Mouse (Mus musculus): ENCODE data around the gene Gm43518. TPM values are rescaled to one million over a fixed set of nuclear protein-coding genes. Genes with fewer than 3 reads are reported as not detected.

The Gm43518 gene
- polyA plus RNA-seq, 1 experiment, result not detected

- Histone ChIP-seq H3K9me3 (ENCODE audit: control insufficient read depth, low read length) (no peaks in the 10 kb centered on the region), H3K27me3 (ENCODE audit: control insufficient read depth) (peaks cover 45% of the 10 kb centered on the region), H3K36me3 (ENCODE audit: control insufficient read depth) (no peaks in the 10 kb centered on the region), H3K4me3 (replicated peaks) (no peak overlapping the region), H3K4me1 (ENCODE audit: control insufficient read depth) (peaks cover 21% of the 10 kb centered on the region)
- TF ChIP-seq TAL1 (IDR thresholded peaks at IDR 0.05; ENCODE audit: low read length) (no peak), GATA1 (IDR thresholded peaks at IDR 0.05; ENCODE audit: low read length) (no peak)
Measured at GRCm38 (mm10) chr5:123972453-123972852, 45.2 kb downstream of the Gm43518 start.

- Histone ChIP-seq H3K36me3 (ENCODE audit: control insufficient read depth) (no peaks in the 10 kb centered on the region; the same call in 1 of the 2 replicates), H3K9me3 (ENCODE audit: control insufficient read depth, low read length) (no peaks in the 10 kb centered on the region), H3K4me1 (ENCODE audit: control insufficient read depth) (peaks cover 23% of the 10 kb centered on the region), H3K27me3 (ENCODE audit: control insufficient read depth) (peaks cover 45% of the 10 kb centered on the region), H3K4me3 (replicated peaks) (peak within 1 kb of the TSS; percentile 71)
- TF ChIP-seq TAL1 (IDR thresholded peaks at IDR 0.05; ENCODE audit: low read length) (no peak), GATA1 (IDR thresholded peaks at IDR 0.05; ENCODE audit: low read length) (no peak)
Measured at GRCm38 (mm10) chr5:123973299-123974178, 46.3 kb downstream of the Gm43518 start, which contains the start of gene Hip1r. Gene Hip1r, plus strand, starts transcription at chr5:123973628.

GRCm38 (mm10) chr5:123974179-123974485, 46.9 kb downstream of the Gm43518 start:
- TF ChIP-seq GATA1 (IDR thresholded peaks at IDR 0.05; ENCODE audit: low read length) (no peak), TAL1 (IDR thresholded peaks at IDR 0.05; ENCODE audit: low read length) (no peak)
- Histone ChIP-seq H3K27me3 (ENCODE audit: control insufficient read depth) (peaks cover 45% of the 10 kb centered on the region), H3K9me3 (ENCODE audit: control insufficient read depth, low read length) (no peaks in the 10 kb centered on the region), H3K36me3 (ENCODE audit: control insufficient read depth) (peaks cover under 1% of the 10 kb centered on the region; the same call in 1 of the 2 replicates), H3K4me1 (ENCODE audit: control insufficient read depth) (peaks cover 24% of the 10 kb centered on the region), H3K4me3 (replicated peaks) (peak overlapping the region; percentile 71)

GRCm38 (mm10) chr5:123974616-123975111, 47.4 kb downstream of the Gm43518 start:
- Histone ChIP-seq H3K4me1 (ENCODE audit: control insufficient read depth) (peaks cover 25% of the 10 kb centered on the region), H3K9me3 (ENCODE audit: control insufficient read depth, low read length) (no peaks in the 10 kb centered on the region), H3K36me3 (ENCODE audit: control insufficient read depth) (peaks cover 3% of the 10 kb centered on the region; the same call in 1 of the 2 replicates), H3K27me3 (ENCODE audit: control insufficient read depth) (peaks cover 45% of the 10 kb centered on the region), H3K4me3 (replicated peaks) (peak overlapping the region; percentile 71)
- no peak for TF ChIP-seq TAL1 (IDR thresholded peaks at IDR 0.05; ENCODE audit: low read length)
- no peak for TF ChIP-seq GATA1 (IDR thresholded peaks at IDR 0.05; ENCODE audit: low read length)

GRCm38 (mm10) chr5:123975668-123976180, 48.5 kb downstream of the Gm43518 start:
- peaks cover 43% of the 10 kb centered on the region for H3K27me3 ChIP-seq (ENCODE audit: control insufficient read depth)
- peaks cover 25% of the 10 kb centered on the region for H3K4me1 ChIP-seq (ENCODE audit: control insufficient read depth)
- no peak overlapping the region for H3K4me3 ChIP-seq (replicated peaks)
- TF ChIP-seq TAL1 (IDR thresholded peaks at IDR 0.05; ENCODE audit: low read length) (no peak), GATA1 (IDR thresholded peaks at IDR 0.05; ENCODE audit: low read length) (no peak)
- H3K36me3 ChIP-seq (ENCODE audit: control insufficient read depth), result peaks cover 5% of the 10 kb centered on the region; the same call in 1 of the 2 replicates
- H3K9me3 ChIP-seq (ENCODE audit: control insufficient read depth, low read length), result no peaks in the 10 kb centered on the region

GRCm38 (mm10) chr5:123977231-123977630, 50.0 kb downstream of the Gm43518 start:
- H3K36me3 ChIP-seq (ENCODE audit: control insufficient read depth), result peaks cover 5% of the 10 kb centered on the region; the same call in 1 of the 2 replicates
- H3K4me3 ChIP-seq (replicated peaks), result no peak overlapping the region
- H3K27me3 ChIP-seq (ENCODE audit: control insufficient read depth), result peaks cover 39% of the 10 kb centered on the region
- H3K4me1 ChIP-seq (ENCODE audit: control insufficient read depth), result peaks cover 26% of the 10 kb centered on the region
- TF ChIP-seq TAL1 (IDR thresholded peaks at IDR 0.05; ENCODE audit: low read length) (no peak), GATA1 (IDR thresholded peaks at IDR 0.05; ENCODE audit: low read length) (no peak)
- H3K9me3 ChIP-seq (ENCODE audit: control insufficient read depth, low read length), result no peaks in the 10 kb centered on the region

- no peak for TF ChIP-seq GATA1 (IDR thresholded peaks at IDR 0.05; ENCODE audit: low read length)
- TF ChIP-seq TAL1 (IDR thresholded peaks at IDR 0.05; ENCODE audit: low read length), result no peak
- Histone ChIP-seq H3K4me3 (replicated peaks) (no peak overlapping the region), H3K27me3 (ENCODE audit: control insufficient read depth) (peaks cover 33% of the 10 kb centered on the region), H3K36me3 (ENCODE audit: control insufficient read depth) (peaks cover 5% of the 10 kb centered on the region; the same call in 1 of the 2 replicates), H3K4me1 (ENCODE audit: control insufficient read depth) (peaks cover 33% of the 10 kb centered on the region), H3K9me3 (ENCODE audit: control insufficient read depth, low read length) (no peaks in the 10 kb centered on the region)
Measured at GRCm38 (mm10) chr5:123978131-123978530, 50.9 kb downstream of the Gm43518 start.

- Histone ChIP-seq H3K27me3 (ENCODE audit: control insufficient read depth) (peaks cover 21% of the 10 kb centered on the region), H3K9me3 (ENCODE audit: control insufficient read depth, low read length) (no peaks in the 10 kb centered on the region), H3K4me3 (replicated peaks) (no peak overlapping the region), H3K36me3 (ENCODE audit: control insufficient read depth) (peaks cover 5% of the 10 kb centered on the region; the same call in 1 of the 2 replicates), H3K4me1 (ENCODE audit: control insufficient read depth) (peaks cover 21% of the 10 kb centered on the region)
- no peak for TF ChIP-seq GATA1 (IDR thresholded peaks at IDR 0.05; ENCODE audit: low read length)
- no peak for TF ChIP-seq TAL1 (IDR thresholded peaks at IDR 0.05; ENCODE audit: low read length)
Measured at GRCm38 (mm10) chr5:123979221-123979979, 52.2 kb downstream of the Gm43518 start.
